Mouse (Mus musculus) limb, embryonic 11.5 days (tissue): ENCODE data around the gene Fam71b. TPM values are rescaled to one million over a fixed set of nuclear protein-coding genes. Genes with fewer than 3 reads are reported as not detected.

Source experiments
- ATAC-seq: fragments of 200-750 bp; cut with Nextera tagmentation; 2 replicates; pipeline ENCODE4 v1.8.0; 2017; ENCODE audit warnings: low read depth; ENCODE audit not compliant: insufficient number of reproducible peaks, low FRiP score, low TSS enrichment
- DNase-seq: peaks from one replicate; pipeline ENCODE4 v3.0.0-alpha.2; 2015; ENCODE audit warnings: low spot score
- H3K27ac ChIP-seq: fragments of 300-500 bp; sonication (generic); replicated peaks from 2 replicates; pipeline ENCODE4 v1.5.1; 2014; ENCODE audit warnings: low read depth, mild to moderate bottlenecking, low read length
- H3K27me3 ChIP-seq: fragments of 300-500 bp; sonication (generic); 2 replicates; pipeline ENCODE4 v1.6.1; 2014; ENCODE audit warnings: mild to moderate bottlenecking, low read length, mixed read lengths; ENCODE audit not compliant: control insufficient read depth, insufficient read depth
- H3K36me3 ChIP-seq: fragments of 300-500 bp; sonication (generic); 2 replicates; pipeline ENCODE4 v1.6.1; 2014; ENCODE audit warnings: mild to moderate bottlenecking, low read length, moderate library complexity, mixed read lengths; ENCODE audit not compliant: control insufficient read depth, insufficient read depth
- H3K4me1 ChIP-seq: fragments of 300-500 bp; sonication (generic); 2 replicates; pipeline ENCODE4 v1.6.1; 2014; ENCODE audit warnings: low read length, mixed read lengths; ENCODE audit not compliant: control insufficient read depth, insufficient read depth
- H3K4me2 ChIP-seq: fragments of 300-500 bp; sonication (generic); 2 replicates; pipeline ENCODE4 v1.6.1; 2014; ENCODE audit warnings: low read depth, mild to moderate bottlenecking, moderate library complexity; ENCODE audit not compliant: severe bottlenecking
- H3K4me3 ChIP-seq: fragments of 300-500 bp; sonication (generic); 2 replicates; pipeline ENCODE4 v1.5.1; 2014; ENCODE audit warnings: low read depth, low read length
- H3K9ac ChIP-seq: fragments of 300-500 bp; sonication (generic); 2 replicates; pipeline ENCODE4 v1.6.1; 2014; ENCODE audit warnings: mild to moderate bottlenecking, low read length
- H3K9me3 ChIP-seq: fragments of 300-500 bp; sonication (generic); 2 replicates; pipeline ENCODE4 v1.6.1; 2016; ENCODE audit warnings: low read length; ENCODE audit not compliant: control insufficient read depth
- WGBS: fragments of 180-500 bp; shearing (Covaris S2); extraction: QIAGEN DNeasy Blood & Tissue Kit; methylation state at CpG from one replicate; pipeline ENCODE4 v1.1.7; 2014; 5-methylcytosine and 5-hydroxymethylcytosine counted together
- polyA plus RNA-seq: library from polyadenylated mRNA; unstranded; fragments of >200 nt; fragmentation: Nextera tagmentation; extraction: Ambion mirVana; gene quantifications from 2 replicates; pipeline ENCODE4 v1.2.1, GENCODE M21; 2014

Fam71b gene
- polyA plus RNA-seq, 1 experiment from 2014 or later = not detected

GRCm38 (mm10) chr11:46365744-46366143, 30.6 kb upstream of the Fam71b start:
- Histone ChIP-seq H3K27ac (no peak overlapping the region), H3K4me3 (no peak overlapping the region), H3K9me3 (no peaks in the 10 kb centered on the region), H3K4me1 (peaks cover 11% of the 10 kb centered on the region), H3K36me3 (no peaks in the 10 kb centered on the region), H3K9ac (no peak overlapping the region), H3K27me3 (no peaks in the 10 kb centered on the region), H3K4me2 (no peak overlapping the region)
- ATAC-seq (no peak), DNase-seq (no peak)
- 82% methylated on average over 5 of the region's 5 CpGs for WGBS

DNA sequence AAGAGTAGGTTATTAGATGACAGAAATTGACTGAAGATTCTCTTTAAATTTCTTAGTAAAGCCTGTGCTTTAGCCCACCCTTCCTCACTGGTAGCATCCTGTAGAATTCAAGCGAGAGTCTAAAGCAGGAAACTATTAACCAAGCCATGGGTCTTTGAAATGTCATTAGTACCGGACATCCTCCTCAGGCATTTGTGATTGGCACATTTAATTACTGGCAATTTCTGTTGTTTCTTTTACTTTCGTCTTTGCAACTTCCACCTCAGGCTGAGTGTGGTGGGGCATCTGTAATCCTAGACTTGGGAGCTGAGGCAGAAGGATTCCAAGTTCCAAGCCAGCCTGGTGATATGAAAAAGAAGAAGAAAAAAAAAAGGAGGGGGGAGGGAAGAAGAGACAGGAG, 30.0 kb upstream of the Fam71b start:
- Histone ChIP-seq H3K9me3 (no peaks in the 10 kb centered on the region), H3K9ac (no peak overlapping the region), H3K27ac (no peak overlapping the region), H3K27me3 (no peaks in the 10 kb centered on the region), H3K36me3 (no peaks in the 10 kb centered on the region), H3K4me3 (no peak overlapping the region), H3K4me1 (peaks cover 10% of the 10 kb centered on the region), H3K4me2 (no peak overlapping the region)
- no peak for ATAC-seq
- 21% methylated on average over 3 of the region's 3 CpGs for WGBS
- no peak for DNase-seq

- Histone ChIP-seq H3K9ac (no peak overlapping the region), H3K4me1 (no peaks in the 10 kb centered on the region), H3K4me2 (no peak overlapping the region), H3K27me3 (no peaks in the 10 kb centered on the region), H3K27ac (no peak overlapping the region), H3K36me3 (no peaks in the 10 kb centered on the region), H3K4me3 (no peak overlapping the region), H3K9me3 (no peaks in the 10 kb centered on the region)
- 94% methylated on average over 4 of the region's 4 CpGs for WGBS
- ATAC-seq (no peak), DNase-seq (no peak)
Observed at GRCm38 (mm10) chr11:46370457-46370856, 25.9 kb upstream of the Fam71b start.

DNA sequence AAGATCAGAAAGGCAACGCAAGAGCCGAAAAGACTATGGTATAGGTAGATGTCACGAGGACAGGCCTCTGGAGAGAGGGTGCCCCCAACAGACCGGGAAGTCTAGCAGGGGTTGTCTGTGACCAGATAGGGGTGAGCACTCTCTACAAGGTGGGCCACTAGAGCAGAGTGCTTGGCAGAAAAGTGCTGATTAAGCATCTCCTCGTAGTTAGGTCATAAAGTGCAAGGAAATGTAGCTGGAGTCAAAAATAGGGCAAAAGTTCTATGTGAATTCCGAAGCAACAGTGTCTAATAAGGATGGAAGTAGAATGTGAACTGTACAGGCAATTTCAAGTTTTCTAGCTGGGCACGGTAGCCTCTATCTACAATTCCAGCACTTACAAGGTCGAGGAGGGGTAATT, 25.1 kb upstream of the Fam71b start:
- no peak overlapping the region for H3K27ac ChIP-seq
- ATAC-seq (no peak), DNase-seq (no peak)
- H3K9me3 ChIP-seq = no peaks in the 10 kb centered on the region
- no peak overlapping the region for H3K4me3 ChIP-seq
- no peaks in the 10 kb centered on the region for H3K36me3 ChIP-seq
- no peak overlapping the region for H3K4me2 ChIP-seq
- no peaks in the 10 kb centered on the region for H3K27me3 ChIP-seq
- WGBS = 90% methylated on average over 8 of the region's 8 CpGs
- no peak overlapping the region for H3K9ac ChIP-seq
- no peaks in the 10 kb centered on the region for H3K4me1 ChIP-seq

DNA sequence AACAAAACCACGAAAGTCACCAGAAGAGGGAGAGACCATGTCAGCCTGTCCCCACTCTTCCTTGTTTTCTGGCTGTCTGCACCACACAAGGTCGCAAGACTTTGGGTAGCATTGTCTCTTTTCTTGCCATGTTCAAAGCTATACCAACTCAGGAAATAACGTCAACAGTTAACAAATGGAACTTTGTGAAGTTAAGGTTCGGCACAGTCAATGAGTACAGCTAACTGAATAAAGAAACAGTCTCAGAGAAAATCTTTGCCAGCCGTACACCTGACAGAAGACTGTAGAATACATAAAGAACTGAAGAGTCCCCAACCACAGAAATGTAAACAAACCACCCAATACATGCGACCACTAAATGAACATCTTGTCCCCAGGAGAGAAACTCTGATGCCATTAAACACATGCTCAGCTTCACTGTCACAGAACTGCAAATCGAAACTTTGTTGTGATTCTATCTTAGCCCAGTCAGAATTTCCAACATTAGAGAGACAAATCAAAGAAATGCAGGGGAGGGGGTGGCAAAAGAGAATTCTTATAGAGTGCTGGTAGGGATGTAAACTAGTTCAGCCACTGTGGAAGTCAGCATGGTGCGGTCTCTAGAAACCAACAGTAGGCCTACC, 23.9 kb upstream of the Fam71b start:
- DNase-seq (no peak), ATAC-seq (no peak)
- Histone ChIP-seq H3K4me3 (no peak overlapping the region), H3K9ac (no peak overlapping the region), H3K4me2 (no peak overlapping the region), H3K36me3 (no peaks in the 10 kb centered on the region), H3K9me3 (no peaks in the 10 kb centered on the region), H3K4me1 (no peaks in the 10 kb centered on the region), H3K27me3 (no peaks in the 10 kb centered on the region), H3K27ac (no peak overlapping the region)
- WGBS = 87% methylated on average over 8 of the region's 8 CpGs

DNA sequence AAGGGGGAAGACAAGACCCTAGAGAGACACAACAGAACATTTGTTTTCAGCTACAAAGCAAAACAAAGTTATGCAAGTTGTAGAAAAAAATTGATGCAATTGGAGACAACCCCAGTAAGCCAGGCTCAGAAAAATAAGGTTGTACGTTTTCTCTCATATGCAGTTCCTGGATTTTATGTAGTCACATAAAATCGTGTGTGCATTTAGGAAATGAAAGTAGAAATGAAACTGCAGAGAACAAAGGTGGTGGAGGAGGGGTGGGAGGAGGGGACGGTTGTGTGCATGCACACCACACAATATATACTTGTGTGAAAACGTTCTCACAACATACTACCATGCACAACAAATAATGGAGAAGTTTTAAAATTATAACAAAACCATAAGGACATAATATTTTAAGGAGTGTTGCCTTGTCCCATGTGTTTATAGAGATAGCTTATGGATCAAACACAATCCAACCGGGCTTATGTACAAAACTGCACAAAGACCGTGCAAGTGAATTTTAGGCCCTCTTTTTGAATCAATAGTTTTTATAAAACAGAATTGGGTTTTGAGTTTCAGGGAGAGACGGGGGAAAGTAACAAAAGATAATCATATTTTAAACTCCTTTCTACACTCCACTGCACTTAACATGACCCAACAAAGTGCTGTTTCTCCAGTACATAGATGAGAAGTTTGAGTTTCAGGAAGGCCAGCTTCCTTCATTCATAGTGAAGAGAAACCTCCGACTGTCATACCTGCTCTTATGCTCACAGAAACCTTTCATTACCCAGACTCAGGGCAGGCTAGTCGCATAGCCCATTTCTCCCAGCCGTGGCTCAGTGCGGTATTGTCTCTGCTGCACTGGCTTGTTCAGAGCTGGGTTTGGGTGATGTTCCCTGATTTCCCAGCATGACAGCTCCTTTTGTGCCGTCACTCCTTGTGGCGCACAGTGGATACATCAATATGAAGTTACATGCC, 23.0 kb upstream of the Fam71b start:
- Histone ChIP-seq H3K4me3 (no peak overlapping the region), H3K36me3 (no peaks in the 10 kb centered on the region), H3K27ac (no peak overlapping the region), H3K4me2 (no peak overlapping the region), H3K9me3 (no peaks in the 10 kb centered on the region), H3K27me3 (no peaks in the 10 kb centered on the region), H3K4me1 (no peaks in the 10 kb centered on the region), H3K9ac (no peak overlapping the region)
- ATAC-seq = no peak
- WGBS = 83% methylated on average over 13 of the region's 13 CpGs
- no peak for DNase-seq

GRCm38 (mm10) chr11:46375015-46375414, 21.3 kb upstream of the Fam71b start:
- Histone ChIP-seq H3K9ac (no peak overlapping the region), H3K36me3 (no peaks in the 10 kb centered on the region), H3K27me3 (no peaks in the 10 kb centered on the region), H3K4me3 (no peak overlapping the region), H3K4me1 (no peaks in the 10 kb centered on the region), H3K4me2 (no peak overlapping the region), H3K27ac (no peak overlapping the region), H3K9me3 (no peaks in the 10 kb centered on the region)
- DNase-seq (no peak), ATAC-seq (no peak)
- WGBS = 81% methylated on average over 8 of the region's 8 CpGs

GRCm38 (mm10) chr11:46377316-46377715, 19.0 kb upstream of the Fam71b start:
- Histone ChIP-seq H3K4me3 (no peak overlapping the region), H3K27ac (no peak overlapping the region), H3K4me2 (no peak overlapping the region), H3K4me1 (no peaks in the 10 kb centered on the region), H3K9me3 (no peaks in the 10 kb centered on the region), H3K27me3 (no peaks in the 10 kb centered on the region), H3K36me3 (no peaks in the 10 kb centered on the region), H3K9ac (no peak overlapping the region)
- DNase-seq (no peak), ATAC-seq (no peak)
- WGBS = 95% methylated on average over 1 of the region's 1 CpGs
